ENCODE assay signal across 19 mouse cellular contexts in genomic region chrX:129690677-129691076, GRCm38 (mm10). TPM values are rescaled to one million over a fixed set of nuclear protein-coding genes. Genes with fewer than 3 reads are reported as not detected.
A peak's percentile ranks its signal among the peaks of the same experiment; 100 is the strongest.
DNase-seq lines count a peak whose midpoint lies in the region.
"Had no signal": no experiment of that assay in that cellular context is flagged by ENCODE, and none has a peak within 500 bp of the region (broad histone marks: within the 10 kb centered on the region; RNA-seq: fewer than 3 reads in every experiment).

No protein-coding gene starts in this region.

- peak; percentile 53 for DNase-seq in A20 (ENCODE audit: low read depth, low spot score)
- peak; percentile 3 for DNase-seq in ZHBTc4 (ENCODE audit: low read depth, low spot score)
- DNase-seq in thymus, adult 18-20 months, result peak; percentile 24 to 40
- peak; percentile 57 for DNase-seq in thymus, postnatal 25 days
- no peak for DNase-seq in adrenal gland, postnatal 36 days
- no peak for DNase-seq in cerebellum, postnatal 14 days
- DNase-seq in gastrocnemius, adult 8-10 months (ENCODE audit: low spot score in 2 of 2), result no peak
- DNase-seq: adrenal gland, postnatal 14 days; cerebellum, adult 11-12 months; cerebellum, postnatal 25 days; embryo, embryonic 11 days; gastrocnemius, postnatal 36 days; heart, postnatal 4 days; kidney, adult 11 months; kidney, postnatal 14 days; layer of hippocampus, adult 9-11 months; lung, embryonic 14.5 days had no signal

RNA-seq across cellular contexts. Expression of gene Diaph2, which starts 58.9 kb away (rescaled TPM):
- 10 to 100 TPM; 25.1 to 28.0 TPM for total RNA-seq in adrenal gland, postnatal 36 days (2021)
- 1 to 10 TPM; 2.8 to 4.7 (median 3.7) TPM for total RNA-seq in gastrocnemius, adult 8-10 months (2022)
- total RNA-seq: CH12.LX, G1E had no signal

Comparison
In these comparisons a context has a peak if more than half of its experiments do, and no peak if none do; other contexts are left out.
1. DNase-seq: peak in A20 (single experiment), ZHBTc4 (single experiment), thymus, adult 18-20 months (2 of 2) and thymus, postnatal 25 days (single experiment); none in adrenal gland, postnatal 36 days (0 of 2), cerebellum, postnatal 14 days (0 of 2) and gastrocnemius, adult 8-10 months (0 of 2).
2. RNA of gene Diaph2, which starts 58.9 kb away (total RNA-seq): 25.1 to 28.0 TPM in adrenal gland, postnatal 36 days; 2.8 to 4.7 TPM in gastrocnemius, adult 8-10 months; every median in the first group is over 4 times any median in the second.